Mouse (Mus musculus) c-Kit-positive CD71-positive TER-119-negative erythroid progenitor cells, embryonic 14.5 days (primary cell): ENCODE results near the gene Aph1a.
"Not testable (repeated sequence)": the region's sequence is repeated elsewhere in the genome, so short reads cannot be mapped to it uniquely, and the experiment has no call there.

Experiments used
- DNase-seq: peaks from one replicate; pipeline ENCODE4 v3.0.0-alpha.2; 2013; ENCODE audit warnings: low read depth

The Aph1a gene

DNA sequence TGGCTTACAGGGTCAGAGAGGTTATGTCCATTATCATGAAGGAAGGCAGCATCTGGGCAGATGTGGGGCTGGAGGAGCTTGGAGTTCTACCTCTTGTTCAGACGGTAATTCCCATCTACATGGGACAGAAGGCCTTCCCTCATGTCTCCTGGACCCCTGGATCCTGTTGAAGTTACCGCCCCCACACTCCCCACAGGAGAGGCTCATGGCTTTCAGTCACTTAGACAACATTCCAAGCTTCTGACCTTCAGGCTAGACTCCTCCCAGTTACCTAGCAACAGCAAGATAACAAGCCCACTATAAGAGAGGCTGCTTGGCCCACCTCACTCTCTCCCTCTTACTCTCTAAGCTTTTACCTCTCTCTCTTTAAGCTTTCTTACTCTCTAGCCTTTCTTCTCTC, 26.8 kb downstream of the Aph1a start:
- DNase-seq: not testable (repeated sequence)

- not testable (repeated sequence) for DNase-seq
These were observed 29.7 kb downstream of the Aph1a start for GRCm38 (mm10) chr3:95923429-95923828.

- DNase-seq: no peak
These were observed 30.4 kb downstream of the Aph1a start for GRCm38 (mm10) chr3:95924185-95924584.

GRCm38 (mm10) chr3:95925087-95925486, 31.3 kb downstream of the Aph1a start:
- DNase-seq: no peak

DNA sequence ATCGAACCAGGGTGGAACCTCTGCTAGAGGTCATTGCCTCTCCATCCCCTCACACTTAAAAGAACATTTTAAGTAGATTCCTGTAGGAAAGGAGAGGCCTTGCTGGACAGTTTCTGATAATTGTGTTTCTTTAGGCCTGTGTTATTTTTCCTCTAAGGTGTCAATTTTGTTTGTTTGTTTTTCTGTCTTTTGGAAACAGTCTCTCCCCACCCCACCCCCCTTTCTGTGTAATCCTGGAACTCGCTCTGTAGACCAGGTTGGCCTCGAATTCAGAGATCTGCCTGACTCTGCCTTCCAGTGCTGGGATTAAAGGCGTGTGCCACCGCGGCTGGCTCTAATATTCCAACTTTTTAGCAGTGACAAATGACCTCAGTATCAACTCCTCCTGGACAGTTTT, 34.5 kb downstream of the Aph1a start:
- DNase-seq: no peak

- peak; percentile 98 for DNase-seq
These were observed 35.1 kb downstream of the Aph1a start, which contains the start of gene Anp32e for GRCm38 (mm10) chr3:95928658-95929503. TSS of gene Anp32e (plus strand) at chr3:95929246.

DNA sequence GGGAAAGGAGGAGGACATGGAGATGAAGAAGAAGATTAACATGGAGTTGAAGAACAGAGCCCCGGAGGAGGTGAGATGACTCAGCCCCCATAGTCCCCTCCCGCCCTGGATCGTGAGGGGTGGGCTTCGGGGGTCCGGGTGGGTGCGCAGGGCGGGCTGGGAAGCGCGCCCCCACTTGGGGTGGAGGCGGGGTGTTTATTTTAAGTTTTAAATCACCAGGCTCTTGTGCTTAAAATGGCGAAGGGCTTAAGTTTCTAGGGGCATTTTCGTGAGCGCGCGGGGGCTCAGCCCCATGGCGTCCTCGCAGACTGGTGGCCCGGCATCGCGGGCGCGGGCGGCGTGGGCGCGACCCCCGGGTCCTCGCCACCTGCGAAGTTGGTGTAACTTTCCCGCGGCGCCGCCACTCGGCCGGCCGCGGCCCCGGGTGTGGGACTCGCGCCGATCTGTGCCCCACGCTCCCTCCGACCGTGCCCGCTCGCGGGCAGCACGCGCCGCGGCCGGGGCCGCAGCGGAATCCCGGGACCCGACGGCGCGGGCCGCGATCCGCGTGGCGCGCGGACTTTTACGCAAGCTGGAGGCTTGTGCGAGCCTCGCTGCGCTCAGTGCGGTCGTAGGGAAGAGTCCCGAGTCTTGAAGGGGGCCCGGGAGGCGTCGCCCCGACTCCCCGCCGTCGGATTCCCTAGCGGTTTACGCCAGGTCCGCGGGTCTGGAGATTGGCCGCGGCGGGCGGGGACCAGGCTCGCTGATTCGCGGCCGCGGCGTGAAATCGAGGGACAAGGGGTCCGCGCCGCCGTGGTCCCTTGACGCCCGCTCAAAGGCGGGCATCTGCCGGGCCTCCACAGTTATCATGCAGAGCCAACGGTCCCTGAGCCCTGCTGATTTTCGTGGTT, 36.1 kb downstream of the Aph1a start:
- peak; percentile 55 for DNase-seq

DNA sequence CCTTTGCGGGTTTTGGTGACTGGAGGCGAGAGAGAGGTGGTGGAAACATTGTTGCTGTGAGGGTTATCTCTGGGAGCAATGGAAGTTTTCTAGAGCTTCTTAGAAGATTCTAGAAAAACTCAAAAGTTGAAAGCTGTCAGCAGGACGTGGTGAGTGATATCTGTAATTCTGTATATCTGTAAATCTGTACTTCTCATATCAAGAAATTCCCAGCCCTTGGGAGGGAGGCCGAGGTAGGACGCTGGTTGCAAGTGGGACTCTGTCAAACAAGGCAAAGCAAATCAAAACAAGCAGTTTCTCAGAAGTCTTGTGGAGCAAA, 36.7 kb downstream of the Aph1a start:
- no peak for DNase-seq

DNA sequence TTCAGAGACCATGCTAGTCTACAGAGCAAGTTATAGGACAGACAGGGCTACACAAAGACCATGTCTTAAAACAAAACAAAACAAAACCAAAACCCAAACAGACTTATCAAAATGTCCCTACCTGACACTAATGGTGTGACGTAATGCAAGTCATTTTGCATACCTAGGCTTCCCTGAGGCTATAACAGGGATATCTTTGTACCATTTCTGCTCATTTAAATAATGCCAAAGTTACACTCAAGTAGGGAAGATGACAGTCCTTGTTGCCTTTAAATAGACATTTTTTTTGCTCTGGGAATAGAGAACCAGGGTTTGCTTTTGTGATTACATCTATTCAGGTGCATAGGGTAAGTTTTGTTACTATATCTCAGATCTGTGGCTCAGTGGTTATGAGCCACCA, 37.7 kb downstream of the Aph1a start:
- no peak for DNase-seq

- no peak for DNase-seq
These were observed 38.4 kb downstream of the Aph1a start for GRCm38 (mm10) chr3:95932157-95932556.

DNA sequence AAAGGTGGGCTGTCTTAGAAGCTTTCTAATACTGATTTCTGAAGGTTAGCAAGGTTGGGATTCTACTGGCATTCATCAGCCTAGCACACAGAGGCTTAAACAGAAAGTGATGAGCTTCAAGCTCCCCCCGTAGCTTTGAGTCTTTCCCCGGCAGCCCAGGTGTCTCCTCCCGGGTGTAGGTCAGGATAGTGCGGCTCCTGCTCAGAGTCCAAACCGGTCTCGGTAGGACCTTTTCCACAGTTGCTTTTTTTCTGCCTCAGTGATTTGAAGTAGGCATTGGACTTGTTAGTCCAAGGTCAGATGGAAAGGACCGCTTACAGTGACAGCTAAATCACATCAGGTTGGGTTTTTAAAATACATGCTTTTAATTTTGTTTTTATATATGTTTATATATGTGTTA, 38.8 kb downstream of the Aph1a start:
- no peak for DNase-seq

GRCm38 (mm10) chr3:95933111-95933750, 39.5 kb downstream of the Aph1a start:
- no peak for DNase-seq

DNA sequence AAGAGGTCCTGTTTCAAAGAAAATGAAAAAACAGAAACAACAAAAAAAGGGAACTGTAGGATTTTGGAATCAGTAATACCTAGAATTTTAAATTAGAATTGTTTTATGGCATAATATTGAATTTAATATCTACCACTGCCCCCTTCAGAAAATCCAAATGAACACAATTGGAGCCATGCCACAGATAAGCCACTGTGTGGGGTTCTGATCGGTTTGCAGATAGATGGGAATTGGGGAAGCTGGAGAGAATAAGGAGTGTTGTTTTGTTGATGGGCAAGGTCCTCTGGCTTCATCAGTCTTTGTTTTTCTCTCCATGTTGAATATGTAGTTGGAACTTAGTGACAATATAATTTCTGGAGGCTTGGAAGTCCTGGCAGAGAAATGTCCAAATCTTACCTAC, 40.7 kb downstream of the Aph1a start:
- no peak for DNase-seq

- no peak for DNase-seq
These were observed 44.4 kb downstream of the Aph1a start for GRCm38 (mm10) chr3:95938217-95938616.

DNA sequence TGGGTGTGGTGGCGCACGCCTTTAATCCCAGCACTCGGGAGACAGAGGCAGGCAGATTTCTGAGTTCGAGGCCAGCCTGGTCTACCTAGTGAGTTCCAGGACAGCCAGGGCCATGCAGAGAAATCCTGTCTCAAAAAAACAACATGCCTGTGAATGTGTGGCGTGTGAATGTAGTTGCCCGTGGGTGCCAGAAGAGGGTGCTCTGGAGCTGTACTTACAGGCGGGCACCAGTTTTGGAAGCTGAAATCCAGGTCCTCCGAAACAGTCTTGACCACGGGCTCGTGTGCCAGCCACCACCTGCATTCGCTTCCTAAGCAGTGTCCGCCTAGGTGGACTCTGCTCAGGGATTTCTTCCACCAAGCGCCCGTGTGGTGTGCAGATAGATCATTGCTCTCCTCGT, 45.1 kb downstream of the Aph1a start:
- no peak for DNase-seq

- no peak for DNase-seq
These were observed 49.0 kb downstream of the Aph1a start for GRCm38 (mm10) chr3:95942749-95943148.

DNA sequence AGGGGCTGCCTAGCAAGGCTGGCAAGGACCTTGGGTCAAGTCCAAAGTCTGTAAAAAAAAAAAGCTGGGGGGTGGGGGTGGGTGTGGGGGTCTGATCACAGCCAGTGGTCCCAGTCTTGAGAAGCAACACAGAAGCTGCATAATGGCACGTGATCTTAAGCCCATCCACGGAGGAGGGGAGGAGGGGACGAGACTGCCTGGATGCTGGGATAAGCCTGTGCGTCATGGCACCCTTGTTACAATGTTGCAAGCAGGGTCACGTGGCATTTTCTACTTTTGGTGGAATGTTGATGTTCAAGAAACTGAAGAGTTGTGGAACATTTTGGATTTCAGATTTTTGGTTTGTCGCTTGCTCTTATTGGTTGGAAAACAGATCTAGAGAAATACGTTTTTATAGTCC, 49.5 kb downstream of the Aph1a start:
- no peak for DNase-seq

DNA sequence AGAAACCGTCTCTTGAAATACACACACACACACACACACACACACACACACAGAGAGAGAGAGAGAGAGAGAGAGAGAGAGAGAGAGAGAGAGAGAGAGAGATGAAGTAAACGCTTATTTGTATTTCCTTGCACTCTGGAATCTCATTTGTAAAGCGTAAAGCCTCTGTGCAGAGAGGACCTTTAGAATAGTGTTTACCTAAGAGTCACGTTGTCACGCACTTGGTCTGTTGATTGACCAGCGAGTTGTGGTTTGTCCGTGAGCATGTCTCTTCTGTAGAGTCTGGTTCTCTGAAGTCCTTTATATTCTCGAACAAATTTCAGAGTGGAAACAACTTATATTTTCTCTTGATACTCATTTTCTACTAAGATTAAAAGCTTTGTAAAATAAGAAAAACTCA, 51.0 kb downstream of the Aph1a start:
- DNase-seq: no peak

- DNase-seq: no peak
These were observed 52.0 kb downstream of the Aph1a start for GRCm38 (mm10) chr3:95945731-95946240.
